Mouse (Mus musculus) ES-E14 (cell line): ENCODE measurements around the gene F9.

Source experiments
- CHD2 ChIP-seq: IDR thresholded peaks from 2 replicates; pipeline ENCODE4 v1.6.1; 2014; ENCODE audit warnings: mild to moderate bottlenecking, low read depth, low read length, inconsistent platforms
- HCFC1 ChIP-seq: IDR thresholded peaks from 2 replicates; pipeline ENCODE4 v1.6.1; 2012; ENCODE audit warnings: low read length, inconsistent platforms, borderline replicate concordance; ENCODE audit not compliant: insufficient read depth
- MAFK ChIP-seq: IDR thresholded peaks from 2 replicates; pipeline ENCODE4 v1.6.1; 2014; ENCODE audit warnings: mild to moderate bottlenecking, low read depth, low read length, inconsistent platforms; ENCODE audit not compliant: insufficient read depth
- ZC3H11A ChIP-seq: IDR thresholded peaks from 2 replicates; pipeline ENCODE4 v1.6.1; 2012; ENCODE audit warnings: low read depth, mild to moderate bottlenecking, inconsistent platforms, low read length, borderline replicate concordance
- ZNF384 ChIP-seq: IDR thresholded peaks from 2 replicates; pipeline ENCODE4 v1.6.1; 2012; ENCODE audit warnings: low read depth, low read length, inconsistent platforms

- TF ChIP-seq ZNF384 (no peak), MAFK (no peak), HCFC1 (no peak), CHD2 (no peak), ZC3H11A (no peak)
Observed at GRCm38 (mm10) chrX:59999221-60000083, at the start of gene F9.
